Mouse (Mus musculus): ENCODE measurements at regions not wholly inside any gene's neighbourhood (a gene's known extent, or its start where the extent isn't known, plus 50 kb on each side); places are given as distances from the start of the nearest gene placed in this dataset.

DNA sequence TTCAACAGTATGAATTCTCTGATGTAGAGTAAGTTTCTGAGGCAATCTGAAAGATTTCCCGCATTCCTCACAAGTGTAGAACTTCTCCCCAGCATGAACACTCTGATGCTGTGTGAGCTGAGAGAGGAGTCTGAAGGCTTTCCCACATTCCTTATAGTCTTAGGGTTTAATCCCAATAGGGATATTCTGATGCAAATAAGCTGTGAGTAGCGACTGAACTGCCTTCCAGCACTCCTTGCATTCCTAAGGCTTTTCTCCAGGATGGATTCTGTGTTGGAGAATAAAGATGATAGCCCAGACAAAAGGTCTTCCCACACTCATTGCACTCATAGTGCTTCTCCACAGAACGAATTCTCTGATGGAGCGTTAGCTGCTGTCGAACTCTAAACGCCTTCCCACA lies 152.6 kb upstream of the Api5 start:
- no peak for DNase-seq (ENCODE audit: low spot score)

DNA sequence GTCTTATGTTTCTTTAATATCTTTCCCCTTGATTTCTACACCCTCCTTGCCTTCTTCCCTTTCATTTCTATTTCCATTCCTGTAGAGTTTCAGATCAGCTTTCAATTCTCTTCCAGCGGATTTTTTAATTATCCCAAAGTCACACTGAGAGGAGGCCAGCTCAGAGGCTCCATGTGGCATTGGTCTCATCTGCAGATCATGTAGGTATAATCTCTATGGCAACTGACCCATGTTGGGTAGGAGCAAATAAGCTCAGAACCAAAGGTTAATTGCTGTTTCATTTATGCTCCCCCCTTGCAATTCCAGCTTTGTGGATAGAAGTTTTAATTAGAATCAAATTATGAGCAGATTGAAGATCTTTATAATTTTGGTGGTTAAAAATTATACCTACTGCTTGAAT lies 149.3 kb upstream of the Api5 start:
- no peak for DNase-seq (ENCODE audit: low spot score)

DNA sequence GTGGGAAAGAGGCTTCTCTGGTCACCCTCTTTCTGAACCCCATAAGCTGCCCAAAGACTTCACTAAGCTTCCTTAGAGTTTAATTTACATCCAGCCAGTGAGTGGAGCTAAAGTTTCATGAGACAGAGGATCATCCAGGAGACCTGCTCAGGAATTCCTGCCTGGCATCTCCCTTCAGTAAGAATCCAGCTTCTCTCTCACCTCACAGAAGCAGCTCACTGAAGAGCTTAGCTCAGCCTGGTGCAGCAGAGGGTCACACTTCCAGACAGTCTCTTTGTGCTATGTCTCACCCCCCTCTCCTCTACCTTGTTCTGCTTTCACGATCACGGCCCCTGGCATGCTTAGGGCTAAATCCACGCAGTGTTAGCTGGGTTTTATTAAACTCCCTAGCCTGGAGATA lies 133.7 kb upstream of the Api5 start:
- no peak for DNase-seq (ENCODE audit: low spot score)

- DNase-seq (ENCODE audit: low spot score), result no peak
These were observed 103.4 kb upstream of the Api5 start for GRCm38 (mm10) chr2:94541230-94541905.

GRCm38 (mm10) chr2:94536631-94537030 lies 98.7 kb upstream of the Api5 start:
- no peak for DNase-seq (ENCODE audit: low spot score)

GRCm38 (mm10) chr2:94531175-94531574 lies 93.2 kb upstream of the Api5 start:
- no peak for DNase-seq (ENCODE audit: low spot score)

- DNase-seq (ENCODE audit: low spot score), result no peak
These were observed 86.6 kb upstream of the Api5 start for GRCm38 (mm10) chr2:94524536-94524935.

- DNase-seq (ENCODE audit: low spot score), result no peak
These were observed 78.9 kb upstream of the Api5 start for GRCm38 (mm10) chr2:94516866-94517265.

DNA sequence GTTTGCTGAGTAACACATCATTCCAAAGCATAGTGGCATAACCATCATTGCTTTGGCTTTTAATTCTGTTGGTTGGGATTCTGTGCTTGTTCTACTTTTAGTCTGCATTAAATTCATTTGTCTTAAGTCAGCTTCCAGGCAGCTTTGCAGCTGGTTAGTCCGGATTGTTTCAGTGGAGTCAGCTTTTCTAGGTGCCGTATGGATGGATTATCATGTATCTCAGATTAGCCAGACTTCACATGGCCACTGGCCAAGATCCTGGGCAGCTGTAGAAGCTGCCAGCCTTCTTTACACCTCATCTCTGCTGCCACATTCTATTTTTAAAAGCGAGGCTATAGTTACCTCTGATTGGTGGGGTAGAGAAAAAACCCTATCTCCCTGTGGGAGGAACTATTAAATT lies 74.1 kb upstream of the Api5 start:
- peak; percentile 19 for DNase-seq (ENCODE audit: low spot score)

DNA sequence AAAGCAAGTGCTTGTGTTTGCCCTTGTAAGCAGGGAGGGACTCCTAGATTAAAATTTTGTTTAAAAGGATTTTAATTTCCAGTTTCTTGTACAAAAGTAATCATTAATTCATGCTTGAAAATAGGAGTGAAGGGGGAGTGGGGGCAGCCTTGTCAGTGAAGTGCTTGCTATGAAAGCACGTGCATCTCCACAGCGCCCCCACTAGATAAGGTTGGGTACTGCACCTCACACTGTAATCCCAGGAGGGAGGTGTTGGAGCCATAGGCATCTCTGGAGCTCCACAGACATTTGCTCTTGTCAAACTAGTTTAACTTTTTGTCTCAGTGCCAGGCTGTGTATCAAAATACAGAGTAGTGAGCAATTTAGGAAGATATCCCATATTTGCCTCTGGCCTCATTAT lies 62.7 kb upstream of the Api5 start:
- DNase-seq (ENCODE audit: low spot score), result no peak

- DNase-seq (ENCODE audit: low spot score), result no peak
These were observed 60.6 kb upstream of the Api5 start for GRCm38 (mm10) chr2:94498516-94498915.
